Mouse (Mus musculus): ENCODE results near the gene Pfn1. TPM values are rescaled to one million over a fixed set of nuclear protein-coding genes. Genes with fewer than 3 reads are reported as not detected.

Pfn1 gene
- polyA plus RNA-seq, 1 experiment from 2014 or later, result 1,384 TPM

- no peak overlapping the region for H3K9ac ChIP-seq (ENCODE audit: low read length)
- H3K4me2 ChIP-seq (ENCODE audit: low read length), result no peak overlapping the region
- no peak overlapping the region for H3K4me3 ChIP-seq (ENCODE audit: control insufficient read depth in 1 of 2, insufficient read depth in 1 of 2, low read depth in 1 of 2, low read length in 2 of 2)
- ATAC-seq (ENCODE audit: insufficient number of reproducible peaks, insufficient read depth, low FRiP score, low read depth), result no peak
- peaks cover 60% of the 10 kb centered on the region for H3K36me3 ChIP-seq (ENCODE audit: control insufficient read depth, insufficient read depth, low read length)
- no peaks in the 10 kb centered on the region for H3K9me3 ChIP-seq (ENCODE audit: control insufficient read depth, low read length)
- no peaks in the 10 kb centered on the region for H3K27me3 ChIP-seq (ENCODE audit: control insufficient read depth, insufficient read depth, low read length)
- peaks cover 9 to 13% of the 10 kb centered on the region in 2 experiments; a peak in 2 of 4 replicates for H3K4me1 ChIP-seq (ENCODE audit: control insufficient read depth in 2 of 2, insufficient read depth in 2 of 2, low read length in 2 of 2)
- WGBS, result 73% methylated on average over 6 of the region's 6 CpGs
- H3K27ac ChIP-seq (replicated peaks in 1 of 2; ENCODE audit: control insufficient read depth in 1 of 2, insufficient read depth in 1 of 2, low read depth in 2 of 2, low read length in 2 of 2), result no peak overlapping the region
These were observed 19.6 kb upstream of the Pfn1 start for GRCm38 (mm10) chr11:70674014-70674413.

GRCm38 (mm10) chr11:70671333-70672047, 17.0 kb upstream of the Pfn1 start:
- 72% methylated on average over 16 of the region's 16 CpGs for WGBS
- Histone ChIP-seq H3K4me3 (ENCODE audit: control insufficient read depth in 1 of 2, insufficient read depth in 1 of 2, low read depth in 1 of 2, low read length in 2 of 2) (no peak overlapping the region), H3K9ac (ENCODE audit: low read length) (peak overlapping the region; percentile 84; the same call in 1 of the 2 replicates)

GRCm38 (mm10) chr11:70670483-70670882, 16.0 kb upstream of the Pfn1 start:
- Histone ChIP-seq H3K9me3 (ENCODE audit: control insufficient read depth, low read length) (no peaks in the 10 kb centered on the region), H3K4me1 (ENCODE audit: control insufficient read depth in 2 of 2, insufficient read depth in 2 of 2, low read length in 2 of 2) (peaks cover 10 to 22% of the 10 kb centered on the region in 2 experiments; a peak in 3 of 4 replicates), H3K4me2 (ENCODE audit: low read length) (peak overlapping the region; percentile 93), H3K27me3 (ENCODE audit: control insufficient read depth, insufficient read depth, low read length) (no peaks in the 10 kb centered on the region), H3K4me3 (ENCODE audit: control insufficient read depth in 1 of 2, insufficient read depth in 1 of 2, low read depth in 1 of 2, low read length in 2 of 2) (peak overlapping the region; percentile 64 to 78), H3K9ac (ENCODE audit: low read length) (peak overlapping the region; percentile 84), H3K27ac (replicated peaks in 1 of 2; ENCODE audit: control insufficient read depth in 1 of 2, insufficient read depth in 1 of 2, low read depth in 2 of 2, low read length in 2 of 2) (peak overlapping the region; percentile 95 to 98), H3K36me3 (ENCODE audit: control insufficient read depth, insufficient read depth, low read length) (peaks cover 53% of the 10 kb centered on the region)
- WGBS, result 46% methylated on average over 14 of the region's 14 CpGs
- ATAC-seq (ENCODE audit: insufficient number of reproducible peaks, insufficient read depth, low FRiP score, low read depth), result no peak

More at GRCm38 (mm10) chr11:70671333-70672047, 17.0 kb upstream of the Pfn1 start:
- H3K4me1 ChIP-seq (ENCODE audit: control insufficient read depth in 2 of 2, insufficient read depth in 2 of 2, low read length in 2 of 2), result peaks cover 10 to 22% of the 10 kb centered on the region in 2 experiments; a peak in 3 of 4 replicates
- no peaks in the 10 kb centered on the region for H3K9me3 ChIP-seq (ENCODE audit: control insufficient read depth, low read length)
- peaks cover 54% of the 10 kb centered on the region for H3K36me3 ChIP-seq (ENCODE audit: control insufficient read depth, insufficient read depth, low read length)
- ATAC-seq (ENCODE audit: insufficient number of reproducible peaks, insufficient read depth, low FRiP score, low read depth), result no peak
- no peaks in the 10 kb centered on the region for H3K27me3 ChIP-seq (ENCODE audit: control insufficient read depth, insufficient read depth, low read length)
- H3K27ac ChIP-seq (replicated peaks in 1 of 2; ENCODE audit: control insufficient read depth in 1 of 2, insufficient read depth in 1 of 2, low read depth in 2 of 2, low read length in 2 of 2), result peak overlapping the region in 1 of 2 experiments; percentile 98; a peak in 1 of 4 replicates
- peak overlapping the region; percentile 93 for H3K4me2 ChIP-seq (ENCODE audit: low read length)

GRCm38 (mm10) chr11:70669582-70670345, 15.3 kb upstream of the Pfn1 start:
- peak overlapping the region; percentile 95 to 98 for H3K27ac ChIP-seq (replicated peaks in 1 of 2; ENCODE audit: control insufficient read depth in 1 of 2, insufficient read depth in 1 of 2, low read depth in 2 of 2, low read length in 2 of 2)
- no peaks in the 10 kb centered on the region for H3K9me3 ChIP-seq (ENCODE audit: control insufficient read depth, low read length)
- H3K27me3 ChIP-seq (ENCODE audit: control insufficient read depth, insufficient read depth, low read length), result no peaks in the 10 kb centered on the region
- WGBS, result under 1% methylated on average over 30 of the region's 31 CpGs
- H3K9ac ChIP-seq (ENCODE audit: low read length), result peak overlapping the region; percentile 84
- H3K4me2 ChIP-seq (ENCODE audit: low read length), result peak overlapping the region; percentile 93
- peaks cover 10 to 22% of the 10 kb centered on the region in 2 experiments; a peak in 3 of 4 replicates for H3K4me1 ChIP-seq (ENCODE audit: control insufficient read depth in 2 of 2, insufficient read depth in 2 of 2, low read length in 2 of 2)
- peaks cover 53% of the 10 kb centered on the region for H3K36me3 ChIP-seq (ENCODE audit: control insufficient read depth, insufficient read depth, low read length)
- peak overlapping the region; percentile 64 to 78 for H3K4me3 ChIP-seq (ENCODE audit: control insufficient read depth in 1 of 2, insufficient read depth in 1 of 2, low read depth in 1 of 2, low read length in 2 of 2)
- ATAC-seq (ENCODE audit: insufficient number of reproducible peaks, insufficient read depth, low FRiP score, low read depth), result peak; percentile 4; the same call in 1 of the 2 replicates

- Histone ChIP-seq H3K27ac (replicated peaks in 1 of 2; ENCODE audit: control insufficient read depth in 1 of 2, insufficient read depth in 1 of 2, low read depth in 2 of 2, low read length in 2 of 2) (peak within 1 kb of the TSS; percentile 96 to 98), H3K9me3 (ENCODE audit: control insufficient read depth, low read length) (no peaks in the 10 kb centered on the region), H3K9ac (ENCODE audit: low read length) (peak within 1 kb of the TSS; percentile 84), H3K4me1 (ENCODE audit: control insufficient read depth in 2 of 2, insufficient read depth in 2 of 2, low read length in 2 of 2) (peaks cover 10 to 24% of the 10 kb centered on the region in 2 experiments; a peak in 3 of 4 replicates), H3K4me2 (ENCODE audit: low read length) (peak within 1 kb of the TSS; percentile 93), H3K36me3 (ENCODE audit: control insufficient read depth, insufficient read depth, low read length) (peaks cover 53% of the 10 kb centered on the region), H3K4me3 (ENCODE audit: control insufficient read depth in 1 of 2, insufficient read depth in 1 of 2, low read depth in 1 of 2, low read length in 2 of 2) (peak within 1 kb of the TSS; percentile 64 to 78), H3K27me3 (ENCODE audit: control insufficient read depth, insufficient read depth, low read length) (no peaks in the 10 kb centered on the region)
- under 1% methylated on average over 44 of the region's 44 CpGs for WGBS
- ATAC-seq (ENCODE audit: insufficient number of reproducible peaks, insufficient read depth, low FRiP score, low read depth), result peak; percentile 93
These were observed 14.5 kb upstream of the Pfn1 start, which contains the start of gene Spag7 for GRCm38 (mm10) chr11:70668771-70669505. Gene Spag7 (minus strand): TSS chr11:70669416.

- peak overlapping the region; percentile 78 for H3K9ac ChIP-seq (ENCODE audit: low read length)
- H3K4me2 ChIP-seq (ENCODE audit: low read length), result peak overlapping the region; percentile 93
- H3K27me3 ChIP-seq (ENCODE audit: control insufficient read depth, insufficient read depth, low read length), result no peaks in the 10 kb centered on the region
- H3K9me3 ChIP-seq (ENCODE audit: control insufficient read depth, low read length), result no peaks in the 10 kb centered on the region
- peak; percentile 7 for ATAC-seq (ENCODE audit: insufficient number of reproducible peaks, insufficient read depth, low FRiP score, low read depth)
- H3K4me1 ChIP-seq (ENCODE audit: control insufficient read depth in 2 of 2, insufficient read depth in 2 of 2, low read length in 2 of 2), result peaks cover 10 to 24% of the 10 kb centered on the region in 2 experiments; a peak in 3 of 4 replicates
- H3K4me3 ChIP-seq (ENCODE audit: control insufficient read depth in 1 of 2, insufficient read depth in 1 of 2, low read depth in 1 of 2, low read length in 2 of 2), result peak overlapping the region; percentile 64 to 78
- WGBS, result under 1% methylated on average over 15 of the region's 15 CpGs
- peaks cover 53% of the 10 kb centered on the region for H3K36me3 ChIP-seq (ENCODE audit: control insufficient read depth, insufficient read depth, low read length)
- H3K27ac ChIP-seq (replicated peaks in 1 of 2; ENCODE audit: control insufficient read depth in 1 of 2, insufficient read depth in 1 of 2, low read depth in 2 of 2, low read length in 2 of 2), result peak overlapping the region; percentile 80 to 98
These were observed 13.9 kb upstream of the Pfn1 start for GRCm38 (mm10) chr11:70668335-70668770.
